Mouse (Mus musculus): Measurements from ENCODE around the gene Dglucy. TPM values are rescaled to one million over a fixed set of nuclear protein-coding genes. Genes with fewer than 3 reads are reported as not detected.
A peak's percentile ranks its signal among the peaks of the same experiment; 100 is the strongest.

Gene Dglucy
- polyA plus RNA-seq, 1 experiment from 2014 or later: 0.44 TPM

DNA sequence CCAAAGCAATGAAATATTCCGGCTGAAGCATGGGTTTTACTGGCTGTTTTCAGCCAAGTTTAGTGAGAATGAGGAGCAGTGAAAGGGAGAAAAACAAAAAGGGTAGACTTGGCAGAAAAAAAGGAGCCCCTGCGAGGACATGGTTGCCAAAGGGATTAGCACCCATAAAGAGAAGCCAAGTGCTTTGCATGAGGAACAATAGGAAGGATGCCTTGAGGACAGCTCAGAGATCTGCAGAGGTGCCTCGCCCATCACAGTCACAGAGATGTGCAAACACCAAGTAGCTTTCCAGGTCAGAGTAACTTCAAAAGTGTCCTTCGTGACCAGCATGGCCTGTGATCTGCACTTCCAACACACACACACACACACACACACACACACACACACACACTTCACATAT is 21.4 kb upstream of the Dglucy start:
- no peak overlapping the region for H3K9ac ChIP-seq (ENCODE audit: low read length)
- ATAC-seq (ENCODE audit: low FRiP score): peak; percentile 52
- H3K4me1 ChIP-seq (ENCODE audit: control insufficient read depth, insufficient read depth, low read length): peaks cover 3% of the 10 kb centered on the region; the same call in 1 of the 2 replicates
- no peaks in the 10 kb centered on the region for H3K27me3 ChIP-seq (ENCODE audit: control insufficient read depth, insufficient read depth, low read length)
- no peaks in the 10 kb centered on the region for H3K36me3 ChIP-seq (ENCODE audit: control insufficient read depth, insufficient read depth, low read length)
- H3K4me3 ChIP-seq (ENCODE audit: low read depth, low read length): no peak overlapping the region
- no peak for DNase-seq (ENCODE audit: low spot score, missing footprints)
- 20% methylated on average over 4 of the region's 4 CpGs for WGBS
- H3K9me3 ChIP-seq (ENCODE audit: control insufficient read depth, low read length): no peaks in the 10 kb centered on the region
- no peak overlapping the region for H3K4me2 ChIP-seq
- H3K27ac ChIP-seq (ENCODE audit: low read depth, low read length): no peak overlapping the region

DNA sequence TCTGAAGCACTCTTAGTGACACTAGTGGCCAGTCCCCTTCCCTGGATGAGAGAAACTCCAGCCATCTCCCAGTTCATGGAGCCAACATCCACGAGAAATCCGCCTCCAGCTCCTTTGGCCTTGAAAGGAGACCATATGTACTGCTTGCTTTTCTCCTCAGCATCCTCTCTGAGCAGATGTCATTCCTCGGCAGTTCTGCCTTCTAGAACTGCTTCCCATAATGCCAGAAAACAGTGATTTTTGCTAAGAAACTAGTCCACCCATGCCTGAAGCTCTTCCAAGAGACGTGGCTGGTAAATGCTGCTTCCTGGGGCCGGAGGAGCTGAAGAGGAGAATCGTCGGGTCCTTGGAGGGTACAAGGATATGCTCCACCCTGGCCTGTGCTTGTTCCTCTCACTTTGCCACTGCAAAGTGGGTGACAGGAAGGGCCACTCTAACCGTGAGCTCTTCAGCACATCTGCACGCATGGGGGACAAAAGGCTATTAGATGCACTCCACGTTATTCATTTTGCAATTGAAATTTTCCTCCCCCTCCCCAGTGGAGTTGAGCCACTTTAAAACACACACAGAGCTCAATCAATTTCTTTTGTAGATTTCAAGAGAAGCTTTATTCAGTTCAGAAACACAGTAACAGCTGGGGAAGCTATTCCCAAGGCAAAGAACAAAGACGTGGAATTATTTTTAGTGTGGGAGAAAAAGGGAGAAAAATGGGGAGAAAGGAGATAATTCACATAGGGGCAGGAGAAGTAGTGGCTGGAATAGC is 16.0 kb upstream of the Dglucy start:
- DNase-seq (ENCODE audit: low spot score, missing footprints) (no peak), ATAC-seq (ENCODE audit: low FRiP score) (no peak)
- Histone ChIP-seq H3K9me3 (ENCODE audit: control insufficient read depth, low read length) (no peaks in the 10 kb centered on the region), H3K4me3 (ENCODE audit: low read depth, low read length) (no peak overlapping the region), H3K4me1 (ENCODE audit: control insufficient read depth, insufficient read depth, low read length) (no peaks in the 10 kb centered on the region), H3K27me3 (ENCODE audit: control insufficient read depth, insufficient read depth, low read length) (no peaks in the 10 kb centered on the region), H3K27ac (ENCODE audit: low read depth, low read length) (no peak overlapping the region), H3K36me3 (ENCODE audit: control insufficient read depth, insufficient read depth, low read length) (no peaks in the 10 kb centered on the region), H3K4me2 (no peak overlapping the region), H3K9ac (ENCODE audit: low read length) (no peak overlapping the region)
- 66% methylated on average over 11 of the region's 11 CpGs for WGBS

- WGBS: 72% methylated on average over 13 of the region's 13 CpGs
- H3K4me2 ChIP-seq: no peak overlapping the region
- no peak overlapping the region for H3K27ac ChIP-seq (ENCODE audit: low read depth, low read length)
- H3K36me3 ChIP-seq (ENCODE audit: control insufficient read depth, insufficient read depth, low read length): no peaks in the 10 kb centered on the region
- ATAC-seq (ENCODE audit: low FRiP score) (no peak), DNase-seq (ENCODE audit: low spot score, missing footprints) (no peak)
- H3K4me1 ChIP-seq (ENCODE audit: control insufficient read depth, insufficient read depth, low read length): no peaks in the 10 kb centered on the region
- no peak overlapping the region for H3K4me3 ChIP-seq (ENCODE audit: low read depth, low read length)
- no peaks in the 10 kb centered on the region for H3K27me3 ChIP-seq (ENCODE audit: control insufficient read depth, insufficient read depth, low read length)
- no peaks in the 10 kb centered on the region for H3K9me3 ChIP-seq (ENCODE audit: control insufficient read depth, low read length)
- H3K9ac ChIP-seq (ENCODE audit: low read length): no peak overlapping the region
Observed at GRCm38 (mm10) chr12:100764329-100765018, 14.4 kb upstream of the Dglucy start.

DNA sequence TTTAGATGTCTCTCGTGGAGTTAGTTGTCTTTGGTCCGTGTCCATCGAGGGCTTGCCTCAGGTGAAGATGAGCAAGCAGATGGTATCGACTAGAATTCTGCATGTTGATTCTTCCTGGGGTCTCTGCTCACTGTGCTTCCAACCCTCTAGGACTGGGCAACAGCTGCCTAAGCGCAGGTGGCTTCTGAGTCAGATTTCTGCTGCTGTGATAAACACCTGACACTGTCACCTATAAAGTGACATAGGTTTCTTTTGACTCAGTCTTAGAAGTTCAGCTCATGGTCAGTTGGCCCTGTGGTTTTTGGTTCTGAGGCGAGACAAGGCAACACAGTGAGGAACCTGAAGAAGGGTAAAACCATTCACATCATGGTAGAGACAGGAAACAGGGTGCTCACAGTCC is 9.0 kb upstream of the Dglucy start:
- Histone ChIP-seq H3K27ac (ENCODE audit: low read depth, low read length) (no peak overlapping the region), H3K4me1 (ENCODE audit: control insufficient read depth, insufficient read depth, low read length) (no peaks in the 10 kb centered on the region), H3K9ac (ENCODE audit: low read length) (no peak overlapping the region), H3K4me2 (no peak overlapping the region), H3K9me3 (ENCODE audit: control insufficient read depth, low read length) (no peaks in the 10 kb centered on the region), H3K4me3 (ENCODE audit: low read depth, low read length) (no peak overlapping the region), H3K27me3 (ENCODE audit: control insufficient read depth, insufficient read depth, low read length) (no peaks in the 10 kb centered on the region), H3K36me3 (ENCODE audit: control insufficient read depth, insufficient read depth, low read length) (no peaks in the 10 kb centered on the region)
- ATAC-seq (ENCODE audit: low FRiP score): no peak
- WGBS: 88% methylated on average over 6 of the region's 6 CpGs
- no peak for DNase-seq (ENCODE audit: low spot score, missing footprints)

DNA sequence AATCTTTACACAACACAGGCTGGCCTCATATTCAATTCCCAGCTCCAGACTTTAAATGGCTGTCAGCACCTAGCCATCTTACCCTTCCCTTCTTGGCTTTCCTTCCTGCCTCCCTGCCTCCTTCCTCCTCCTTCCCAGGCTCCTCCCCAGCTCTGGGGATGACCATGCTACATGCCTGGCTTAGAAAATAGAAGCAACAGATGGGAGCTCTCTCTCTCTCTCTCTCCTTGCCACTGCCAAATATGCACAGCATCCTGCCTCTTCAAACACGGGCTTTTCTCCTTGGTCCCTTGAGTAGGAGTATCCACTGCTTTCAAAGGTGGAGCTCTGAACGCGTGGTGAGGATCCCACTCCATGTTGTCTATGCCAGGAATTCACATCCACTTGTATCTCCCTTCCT is 8.1 kb upstream of the Dglucy start:
- 80% methylated on average over 3 of the region's 3 CpGs for WGBS
- no peak for ATAC-seq (ENCODE audit: low FRiP score)
- H3K4me3 ChIP-seq (ENCODE audit: low read depth, low read length): no peak overlapping the region

DNA sequence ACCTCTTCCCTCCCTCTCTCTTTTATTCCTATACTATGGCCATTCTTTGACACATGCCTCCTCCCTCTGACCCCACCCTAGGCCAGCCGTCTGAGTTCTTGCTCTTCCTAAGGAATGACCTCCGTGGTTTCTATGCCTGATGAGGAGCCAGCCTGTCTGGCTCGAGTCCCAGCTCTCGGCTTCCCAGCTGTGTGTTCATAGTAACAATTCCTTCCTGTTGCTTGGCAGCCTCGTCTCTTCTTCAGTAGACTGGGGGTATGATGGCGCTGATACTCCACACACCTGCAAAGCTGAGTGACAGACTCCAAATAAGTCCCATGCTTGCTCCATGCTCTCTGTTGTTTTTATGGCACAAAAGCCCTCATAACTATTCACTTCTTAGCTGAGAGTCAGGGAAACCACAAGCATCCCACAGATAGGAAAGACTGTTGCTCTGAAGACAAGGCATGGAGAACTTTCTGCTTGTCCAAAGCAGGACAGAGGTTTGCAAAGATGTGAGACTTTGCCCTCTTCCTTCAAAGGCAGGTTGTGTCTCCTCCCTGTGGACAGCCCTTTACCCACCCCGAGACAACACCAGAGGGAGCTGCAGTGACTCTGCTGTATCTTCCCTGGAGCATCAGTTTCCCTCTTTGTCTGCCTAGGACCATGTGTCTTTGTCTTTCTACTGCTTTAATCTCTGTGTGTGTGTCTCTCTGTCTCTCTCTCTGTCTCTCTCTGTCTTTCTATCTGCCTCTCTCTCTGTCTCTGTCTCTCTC is 6.5 kb upstream of the Dglucy start:
- Histone ChIP-seq H3K9ac (ENCODE audit: low read length) (no peak overlapping the region), H3K27ac (ENCODE audit: low read depth, low read length) (no peak overlapping the region), H3K4me1 (ENCODE audit: control insufficient read depth, insufficient read depth, low read length) (no peaks in the 10 kb centered on the region), H3K27me3 (ENCODE audit: control insufficient read depth, insufficient read depth, low read length) (no peaks in the 10 kb centered on the region), H3K4me2 (no peak overlapping the region), H3K4me3 (ENCODE audit: low read depth, low read length) (no peak overlapping the region), H3K9me3 (ENCODE audit: control insufficient read depth, low read length) (no peaks in the 10 kb centered on the region), H3K36me3 (ENCODE audit: control insufficient read depth, insufficient read depth, low read length) (no peaks in the 10 kb centered on the region)
- WGBS: 69% methylated on average over 7 of the region's 7 CpGs
- ATAC-seq (ENCODE audit: low FRiP score) (no peak), DNase-seq (ENCODE audit: low spot score, missing footprints) (no peak)

More for the DNA sequence above, 8.1 kb upstream of the Dglucy start:
- Histone ChIP-seq H3K4me2 (no peak overlapping the region), H3K9me3 (ENCODE audit: control insufficient read depth, low read length) (no peaks in the 10 kb centered on the region), H3K27ac (ENCODE audit: low read depth, low read length) (no peak overlapping the region), H3K4me1 (ENCODE audit: control insufficient read depth, insufficient read depth, low read length) (no peaks in the 10 kb centered on the region), H3K36me3 (ENCODE audit: control insufficient read depth, insufficient read depth, low read length) (no peaks in the 10 kb centered on the region), H3K9ac (ENCODE audit: low read length) (no peak overlapping the region), H3K27me3 (ENCODE audit: control insufficient read depth, insufficient read depth, low read length) (no peaks in the 10 kb centered on the region)
- DNase-seq (ENCODE audit: low spot score, missing footprints): no peak

DNA sequence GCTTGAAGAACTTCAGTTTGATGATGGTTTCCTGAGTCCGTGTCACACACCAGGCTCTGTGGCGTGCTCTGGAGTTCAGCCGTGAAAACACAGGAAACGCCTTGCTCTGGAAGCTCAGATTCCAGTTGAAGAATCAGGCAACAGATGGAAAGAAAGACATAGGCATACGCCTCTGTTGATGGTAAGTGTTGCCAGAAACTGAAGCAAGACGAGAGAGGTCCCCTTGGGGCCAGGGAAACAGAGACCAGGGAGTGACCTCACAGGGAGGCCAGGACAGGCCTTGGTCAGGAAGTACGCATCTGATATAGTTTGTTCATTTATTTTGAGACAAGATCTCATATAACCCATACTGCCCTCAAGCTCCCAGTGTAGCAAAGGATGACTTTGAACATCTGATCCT is 4.1 kb upstream of the Dglucy start:
- Histone ChIP-seq H3K27me3 (ENCODE audit: control insufficient read depth, insufficient read depth, low read length) (no peaks in the 10 kb centered on the region), H3K4me3 (ENCODE audit: low read depth, low read length) (no peak overlapping the region), H3K9ac (ENCODE audit: low read length) (no peak overlapping the region), H3K27ac (ENCODE audit: low read depth, low read length) (no peak overlapping the region), H3K4me1 (ENCODE audit: control insufficient read depth, insufficient read depth, low read length) (no peaks in the 10 kb centered on the region), H3K4me2 (no peak overlapping the region), H3K36me3 (ENCODE audit: control insufficient read depth, insufficient read depth, low read length) (no peaks in the 10 kb centered on the region), H3K9me3 (ENCODE audit: control insufficient read depth, low read length) (no peaks in the 10 kb centered on the region)
- ATAC-seq (ENCODE audit: low FRiP score) (no peak), DNase-seq (ENCODE audit: low spot score, missing footprints) (no peak)
- WGBS: 87% methylated on average over 7 of the region's 7 CpGs

- ATAC-seq (ENCODE audit: low FRiP score) (no peak), DNase-seq (ENCODE audit: low spot score, missing footprints) (no peak)
- H3K36me3 ChIP-seq (ENCODE audit: control insufficient read depth, insufficient read depth, low read length): no peaks in the 10 kb centered on the region
- H3K9ac ChIP-seq (ENCODE audit: low read length): no peak overlapping the region
- no peak overlapping the region for H3K4me3 ChIP-seq (ENCODE audit: low read depth, low read length)
- no peaks in the 10 kb centered on the region for H3K4me1 ChIP-seq (ENCODE audit: control insufficient read depth, insufficient read depth, low read length)
- no peaks in the 10 kb centered on the region for H3K27me3 ChIP-seq (ENCODE audit: control insufficient read depth, insufficient read depth, low read length)
- H3K27ac ChIP-seq (ENCODE audit: low read depth, low read length): no peak overlapping the region
- H3K4me2 ChIP-seq: no peak overlapping the region
- no peaks in the 10 kb centered on the region for H3K9me3 ChIP-seq (ENCODE audit: control insufficient read depth, low read length)
Observed at GRCm38 (mm10) chr12:100775291-100775690, 3.6 kb upstream of the Dglucy start.

Data from midbrain, embryonic 11.5 days (tissue).